ENCODE assay signal across 9 mouse cellular contexts in genomic region chr12:41438446-41438845, GRCm38 (mm10). TPM values are rescaled to one million over a fixed set of nuclear protein-coding genes. Genes with fewer than 3 reads are reported as not detected.
DNase-seq lines count a peak whose midpoint lies in the region; ATAC-seq lines count a peak whose summit lies in the region.
"Had no signal": no experiment of that assay in that cellular context is flagged by ENCODE, and none has a peak within 500 bp of the region (broad histone marks: within the 10 kb centered on the region; RNA-seq: fewer than 3 reads in every experiment).

No protein-coding gene starts in this region.

- H3K9me3 ChIP-seq in heart, embryonic 14.5 days (ENCODE audit: control insufficient read depth, low read length) = no peaks in the 10 kb centered on the region
- no peaks in the 10 kb centered on the region for H3K9me3 ChIP-seq in liver, embryonic 16.5 days (replicated peaks; ENCODE audit: control insufficient read depth, low read length)

- peak; percentile 64; the same call in 1 of the 2 replicates for ATAC-seq in heart, embryonic 14.5 days (ENCODE audit: insufficient number of reproducible peaks, insufficient read depth, low FRiP score, low read depth)
- peak; percentile 65 for ATAC-seq in liver, embryonic 16.5 days (ENCODE audit: low read depth)

- no peaks in the 10 kb centered on the region for H3K36me3 ChIP-seq in heart, embryonic 14.5 days (ENCODE audit: control insufficient read depth, insufficient read depth, low read length)
- H3K36me3 ChIP-seq in liver, embryonic 16.5 days (ENCODE audit: control insufficient read depth, insufficient read depth) = no peaks in the 10 kb centered on the region

- intact Hi-C loops in left cerebral cortex, postnatal 4 days (cut with DNase I) = no loop called here

- 35% methylated on average over 4 of the region's 4 CpGs for WGBS in heart, embryonic 14.5 days
- 38% methylated on average over 4 of the region's 4 CpGs for WGBS in liver, embryonic 16.5 days (ENCODE audit: insufficient replicate concordance)

- H3K9ac ChIP-seq in heart, embryonic 14.5 days (ENCODE audit: low read length) = no peak overlapping the region; the same call in 1 of the 2 replicates
- no peak overlapping the region for H3K9ac ChIP-seq in liver, embryonic 16.5 days (ENCODE audit: low read depth, low read length)

- no peak overlapping the region for H3K27ac ChIP-seq in heart, embryonic 14.5 days (replicated peaks in 1 of 2; ENCODE audit: control insufficient read depth in 1 of 2, insufficient read depth in 1 of 2, low read depth in 2 of 2, low read length in 2 of 2)
- H3K27ac ChIP-seq in liver, embryonic 16.5 days (ENCODE audit: low read length) = no peak overlapping the region
- H3K27ac ChIP-seq: heart, adult 2 months had no signal

- DNase-seq in left cerebral cortex, postnatal 4 days = peak; percentile 73
- no peak for DNase-seq in left cerebral cortex, adult 8-10 months (ENCODE audit: low spot score in 2 of 2)
- peak; percentile 1 for DNase-seq in c-Kit-positive CD71-negative TER-119-negative erythroid progenitor cells, embryonic 14.5 days (ENCODE audit: low read depth)
- DNase-seq in urinary bladder, adult 18-20 months (ENCODE audit: low spot score in 2 of 2) = no peak
- DNase-seq in ovary, postnatal 10 days (ENCODE audit: low spot score) = no peak
- no peak for DNase-seq in right cerebral cortex, adult 2 months (ENCODE audit: low spot score in 2 of 2)

- H3K27me3 ChIP-seq in heart, embryonic 14.5 days (ENCODE audit: control insufficient read depth, insufficient read depth, low read length) = no peaks in the 10 kb centered on the region
- no peaks in the 10 kb centered on the region for H3K27me3 ChIP-seq in liver, embryonic 16.5 days (ENCODE audit: control insufficient read depth, insufficient read depth, low read depth, low read length)

- H3K4me2 ChIP-seq in heart, embryonic 14.5 days (ENCODE audit: low read length) = no peak overlapping the region
- H3K4me2 ChIP-seq in liver, embryonic 16.5 days (ENCODE audit: low read depth, low read length) = no peak overlapping the region

- peaks cover 2 to 10% of the 10 kb centered on the region in 2 experiments; a peak in 2 of 4 replicates for H3K4me1 ChIP-seq in heart, embryonic 14.5 days (ENCODE audit: control insufficient read depth in 2 of 2, insufficient read depth in 2 of 2, low read length in 2 of 2)
- no peaks in the 10 kb centered on the region for H3K4me1 ChIP-seq in liver, embryonic 16.5 days (ENCODE audit: control insufficient read depth, low read depth, low read length)

- H3K4me3 ChIP-seq in heart, embryonic 14.5 days (ENCODE audit: control insufficient read depth in 1 of 2, insufficient read depth in 1 of 2, low read depth in 1 of 2, low read length in 2 of 2) = no peak overlapping the region
- no peak overlapping the region for H3K4me3 ChIP-seq in liver, embryonic 16.5 days (ENCODE audit: low read depth, low read length)
- H3K4me3 ChIP-seq: heart, adult 2 months had no signal

RNA-seq across cellular contexts. Expression of gene Lrrn3, which starts 47.8 kb away (rescaled TPM):
- 10 to 100 TPM; 91.0 to 97.0 TPM for total RNA-seq in left cerebral cortex, postnatal 4 days (2021)
- 10 to 100 TPM; 48.4 to 61.5 (median 53.5) TPM for total RNA-seq in left cerebral cortex, adult 8-10 months (2022)
- 4.3 and 4.6 TPM in 2 replicates for polyA plus RNA-seq in heart, embryonic 14.5 days (2014; fragmentation: Nextera tagmentation; extraction: Ambion mirVana)
- polyA plus RNA-seq in liver, embryonic 16.5 days (2015; fragmentation: Nextera tagmentation; extraction: Ambion mirVana) = 1.1 and 1.3 TPM in 2 replicates

Comparison
In these comparisons a context has a peak if more than half of its experiments do, and no peak if none do; other contexts are left out.
1. DNase-seq: peak in left cerebral cortex, postnatal 4 days (single experiment) and c-Kit-positive CD71-negative TER-119-negative erythroid progenitor cells, embryonic 14.5 days (single experiment); none in left cerebral cortex, adult 8-10 months (0 of 2), urinary bladder, adult 18-20 months (0 of 2), ovary, postnatal 10 days (single experiment) and right cerebral cortex, adult 2 months (0 of 2).